Mouse (Mus musculus) heart, embryonic 10.5 days (tissue): ENCODE results near the gene Pcsk4. TPM values are rescaled to one million over a fixed set of nuclear protein-coding genes. Genes with fewer than 3 reads are reported as not detected.
A peak's percentile ranks its signal among the peaks of the same experiment; 100 is the strongest.
"Not testable (repeated sequence)": the region's sequence is repeated elsewhere in the genome, so short reads cannot be mapped to it uniquely, and the experiment has no call there.

Experiments used
- DNase-seq: peaks from one replicate; pipeline ENCODE4 v3.0.0-alpha.2; 2017; ENCODE audit warnings: low spot score
- H3K27ac ChIP-seq: fragments of 300-500 bp; sonication (generic); 2 replicates; pipeline ENCODE4 v1.5.1; 2016; ENCODE audit warnings: mild to moderate bottlenecking
- H3K27me3 ChIP-seq: fragments of 300-500 bp; sonication (generic); 2 replicates; pipeline ENCODE4 v1.6.1; 2016; ENCODE audit warnings: mild to moderate bottlenecking; ENCODE audit not compliant: poor library complexity, insufficient read depth, severe bottlenecking
- H3K36me3 ChIP-seq: fragments of 300-500 bp; sonication (generic); 2 replicates; pipeline ENCODE4 v1.6.1; 2016; ENCODE audit warnings: mild to moderate bottlenecking, moderate library complexity
- H3K4me1 ChIP-seq: fragments of 300-500 bp; sonication (generic); 2 replicates; pipeline ENCODE4 v1.6.1; 2016; ENCODE audit warnings: mild to moderate bottlenecking
- H3K4me3 ChIP-seq: fragments of 300-500 bp; sonication (generic); 2 replicates; pipeline ENCODE4 v1.5.1; 2016; ENCODE audit warnings: mild to moderate bottlenecking, moderate library complexity
- H3K9me3 ChIP-seq: fragments of 300-500 bp; sonication (generic); 2 replicates; pipeline ENCODE4 v1.6.1; 2016; ENCODE audit warnings: mild to moderate bottlenecking, moderate library complexity
- WGBS: fragments of 180-500 bp; shearing (Covaris S2); methylation state at CpG from one replicate; pipeline ENCODE4 v1.1.7; 2016; 5-methylcytosine and 5-hydroxymethylcytosine counted together
- polyA plus RNA-seq: library from polyadenylated mRNA; unstranded; fragments of >200 nt; fragmentation: Nextera tagmentation; extraction: Ambion mirVana; gene quantifications from 2 replicates; pipeline ENCODE4 v1.2.1, GENCODE M21; 2016

Gene Pcsk4
- polyA plus RNA-seq, 1 experiment from 2014 or later = 4.0 TPM

- no peaks in the 10 kb centered on the region for H3K9me3 ChIP-seq
- peaks cover 94% of the 10 kb centered on the region for H3K27me3 ChIP-seq
- H3K4me3 ChIP-seq = peak overlapping the region; percentile 44
- 7% methylated on average over 31 of the region's 31 CpGs for WGBS
- H3K36me3 ChIP-seq = no peaks in the 10 kb centered on the region
- H3K27ac ChIP-seq = no peak overlapping the region
- H3K4me1 ChIP-seq = peaks cover 19% of the 10 kb centered on the region
- no peak for DNase-seq
Measured at GRCm38 (mm10) chr10:80357994-80358639, 28.8 kb upstream of the Pcsk4 start.

GRCm38 (mm10) chr10:80357336-80357735, 28.0 kb upstream of the Pcsk4 start:
- Histone ChIP-seq H3K4me1 (peaks cover 26% of the 10 kb centered on the region), H3K27me3 (peaks cover 94% of the 10 kb centered on the region), H3K4me3 (no peak overlapping the region), H3K27ac (no peak overlapping the region), H3K36me3 (no peaks in the 10 kb centered on the region), H3K9me3 (no peaks in the 10 kb centered on the region)
- 34% methylated on average over 7 of the region's 7 CpGs for WGBS
- no peak for DNase-seq

DNA sequence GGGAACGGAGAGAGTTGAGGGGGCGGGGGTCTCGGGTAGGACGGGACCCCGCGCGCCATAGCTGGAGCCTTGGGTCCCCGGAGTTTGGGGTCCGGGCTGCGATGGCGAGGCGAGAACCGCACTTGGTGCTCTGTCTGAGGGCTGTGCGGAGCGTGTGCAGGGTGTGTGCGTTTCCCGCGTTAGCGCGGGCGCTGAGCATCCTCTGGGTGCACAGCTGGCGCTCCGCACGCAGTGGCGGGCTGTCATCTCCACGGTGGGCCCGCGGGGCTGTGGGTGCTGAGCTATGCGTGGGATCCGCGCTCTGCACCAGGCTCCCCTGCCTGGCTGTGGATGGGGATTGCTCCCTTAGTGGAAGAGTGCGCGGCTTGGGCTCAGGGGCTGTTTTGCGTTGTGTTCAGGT, 27.4 kb upstream of the Pcsk4 start:
- DNase-seq = no peak
- Histone ChIP-seq H3K27me3 (peaks cover 99% of the 10 kb centered on the region), H3K27ac (no peak overlapping the region), H3K36me3 (no peaks in the 10 kb centered on the region), H3K4me3 (peak overlapping the region; percentile 49), H3K4me1 (peaks cover 28% of the 10 kb centered on the region), H3K9me3 (no peaks in the 10 kb centered on the region)
- WGBS = 4% methylated on average over 34 of the region's 34 CpGs

GRCm38 (mm10) chr10:80356001-80356682, 26.8 kb upstream of the Pcsk4 start, which contains the start of gene Plk5:
Gene Plk5 (plus strand): TSS chr10:80356459.
- no peak for DNase-seq
- H3K4me1 ChIP-seq = peaks cover 28% of the 10 kb centered on the region
- no peaks in the 10 kb centered on the region for H3K9me3 ChIP-seq
- H3K36me3 ChIP-seq = no peaks in the 10 kb centered on the region
- H3K27ac ChIP-seq = no peak within 1 kb of the TSS
- peak within 1 kb of the TSS; percentile 49 for H3K4me3 ChIP-seq
- H3K27me3 ChIP-seq = peaks cover 99% of the 10 kb centered on the region
- 2% methylated on average over 52 of the region's 53 CpGs for WGBS

DNA sequence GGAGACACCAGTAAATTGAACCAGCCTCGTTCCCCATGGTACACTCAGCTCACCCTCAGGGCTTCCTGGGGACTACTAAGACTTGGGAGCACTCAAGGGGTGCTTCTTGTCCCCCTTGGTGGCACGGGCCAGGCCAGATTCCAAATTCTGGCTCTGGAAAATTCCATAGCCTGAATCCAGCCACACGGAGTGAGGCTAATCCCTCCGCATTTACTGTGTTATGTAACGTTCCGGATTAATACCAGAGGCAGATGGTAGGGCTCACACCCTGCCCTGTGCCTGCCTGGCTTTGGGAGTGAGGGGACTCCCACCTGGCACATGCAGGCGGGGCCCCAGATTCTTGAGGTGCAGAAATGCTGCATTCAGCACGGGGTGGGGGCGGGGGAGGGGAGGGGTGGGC, 26.1 kb upstream of the Pcsk4 start:
- 13% methylated on average over 9 of the region's 9 CpGs for WGBS
- no peak for DNase-seq
- peaks cover 29% of the 10 kb centered on the region for H3K4me1 ChIP-seq
- H3K9me3 ChIP-seq = no peaks in the 10 kb centered on the region
- H3K36me3 ChIP-seq = no peaks in the 10 kb centered on the region
- peaks cover 99% of the 10 kb centered on the region for H3K27me3 ChIP-seq
- no peak overlapping the region for H3K27ac ChIP-seq
- no peak overlapping the region for H3K4me3 ChIP-seq

DNA sequence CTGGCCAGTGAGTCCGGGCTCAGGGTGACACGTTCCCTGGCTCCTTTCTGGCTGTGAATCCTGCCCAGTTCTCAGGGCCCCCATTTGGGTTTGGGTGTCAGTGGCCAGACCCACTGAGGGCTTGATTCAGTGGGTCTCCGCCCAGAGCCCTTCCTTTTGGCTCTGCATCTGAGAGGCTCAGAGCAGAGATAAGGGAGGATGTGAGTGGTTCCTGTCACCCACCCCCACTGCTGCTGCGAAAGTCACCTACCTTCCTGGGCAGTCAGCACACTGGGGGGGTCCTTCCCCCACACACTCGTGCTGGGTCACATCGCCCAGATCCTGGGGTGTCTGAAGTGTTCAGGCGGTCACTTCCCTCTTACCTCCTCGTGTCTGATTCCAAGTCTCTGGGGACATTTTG, 23.4 kb upstream of the Pcsk4 start:
- WGBS = 41% methylated on average over 8 of the region's 8 CpGs
- H3K27me3 ChIP-seq = peaks cover 99% of the 10 kb centered on the region
- H3K4me3 ChIP-seq = no peak overlapping the region
- peaks cover 43% of the 10 kb centered on the region for H3K4me1 ChIP-seq
- H3K36me3 ChIP-seq = no peaks in the 10 kb centered on the region
- DNase-seq = no peak
- no peaks in the 10 kb centered on the region for H3K9me3 ChIP-seq
- H3K27ac ChIP-seq = no peak overlapping the region

DNA sequence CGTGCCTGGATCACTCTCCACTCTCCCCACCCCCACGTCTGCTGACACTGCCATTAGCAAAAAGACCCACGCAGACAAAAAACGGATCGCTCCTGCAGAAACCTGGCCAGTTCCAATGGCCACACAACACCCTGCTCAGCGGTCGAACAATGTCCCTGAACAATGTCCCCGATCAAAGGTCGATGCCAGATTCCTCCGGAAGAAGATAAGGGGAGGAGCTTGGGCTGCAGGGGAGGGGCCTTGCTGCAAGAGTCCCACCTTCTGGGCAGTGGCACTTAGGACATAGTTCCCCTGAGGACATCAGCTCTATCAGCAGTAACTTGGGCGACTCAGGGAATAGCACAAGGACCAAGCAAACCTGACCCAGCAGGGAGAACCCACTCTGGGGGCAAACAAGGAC, 22.6 kb upstream of the Pcsk4 start:
- Histone ChIP-seq H3K4me3 (no peak overlapping the region), H3K27ac (no peak overlapping the region), H3K36me3 (no peaks in the 10 kb centered on the region), H3K27me3 (peaks cover 99% of the 10 kb centered on the region), H3K4me1 (peaks cover 43% of the 10 kb centered on the region), H3K9me3 (no peaks in the 10 kb centered on the region)
- DNase-seq = no peak
- 26% methylated on average over 11 of the region's 11 CpGs for WGBS

GRCm38 (mm10) chr10:80350292-80350691, 21.0 kb upstream of the Pcsk4 start:
- WGBS = 5% methylated on average over 7 of the region's 7 CpGs
- Histone ChIP-seq H3K9me3 (no peaks in the 10 kb centered on the region), H3K36me3 (no peaks in the 10 kb centered on the region), H3K4me3 (no peak overlapping the region), H3K4me1 (peaks cover 37% of the 10 kb centered on the region), H3K27ac (no peak overlapping the region), H3K27me3 (peaks cover 99% of the 10 kb centered on the region)
- DNase-seq = peak; percentile 92

GRCm38 (mm10) chr10:80348981-80349380, 19.7 kb upstream of the Pcsk4 start:
- peaks cover 100% of the 10 kb centered on the region for H3K27me3 ChIP-seq
- peak overlapping the region; percentile 17 for H3K27ac ChIP-seq
- H3K36me3 ChIP-seq = no peaks in the 10 kb centered on the region
- no peaks in the 10 kb centered on the region for H3K9me3 ChIP-seq
- peak overlapping the region; percentile 55 for H3K4me3 ChIP-seq
- no peak for DNase-seq
- WGBS = 15% methylated on average over 26 of the region's 26 CpGs
- H3K4me1 ChIP-seq = peaks cover 49% of the 10 kb centered on the region

GRCm38 (mm10) chr10:80348244-80348781, 19.0 kb upstream of the Pcsk4 start, which contains the start of gene Adamtsl5:
Gene Adamtsl5 (minus strand): TSS chr10:80348412.
- Histone ChIP-seq H3K9me3 (no peaks in the 10 kb centered on the region), H3K4me3 (peak within 1 kb of the TSS; percentile 55), H3K4me1 (peaks cover 56% of the 10 kb centered on the region), H3K36me3 (no peaks in the 10 kb centered on the region), H3K27me3 (peaks cover 100% of the 10 kb centered on the region), H3K27ac (peak within 1 kb of the TSS; percentile 17)
- WGBS = 1% methylated on average over 42 of the region's 42 CpGs
- DNase-seq = peak; percentile 85

- WGBS = 9% methylated on average over 17 of the region's 17 CpGs
- DNase-seq = no peak
- Histone ChIP-seq H3K36me3 (no peaks in the 10 kb centered on the region), H3K4me1 (peaks cover 59% of the 10 kb centered on the region), H3K4me3 (peak overlapping the region; percentile 55), H3K27ac (no peak overlapping the region), H3K27me3 (peaks cover 100% of the 10 kb centered on the region), H3K9me3 (no peaks in the 10 kb centered on the region)
Measured at GRCm38 (mm10) chr10:80347514-80347967, 18.2 kb upstream of the Pcsk4 start.

- 75% methylated on average over 6 of the region's 6 CpGs for WGBS
- not testable (repeated sequence) for H3K4me3 ChIP-seq, H3K9me3 ChIP-seq, DNase-seq, H3K36me3 ChIP-seq, H3K27ac ChIP-seq
- Histone ChIP-seq H3K27me3 (peaks cover 100% of the 10 kb centered on the region), H3K4me1 (peaks cover 71% of the 10 kb centered on the region)
Measured at GRCm38 (mm10) chr10:80345929-80346328, 16.6 kb upstream of the Pcsk4 start.

- Histone ChIP-seq H3K4me3 (peak overlapping the region; percentile 15; the same call in 1 of the 2 replicates), H3K36me3 (no peaks in the 10 kb centered on the region), H3K4me1 (peaks cover 72% of the 10 kb centered on the region), H3K27ac (0 out of 2 replicates have a peak overlapping the region, but pooled peaks have one; percentile 13), H3K9me3 (no peaks in the 10 kb centered on the region), H3K27me3 (peaks cover 100% of the 10 kb centered on the region)
- WGBS = 2% methylated on average over 15 of the region's 16 CpGs
- DNase-seq = no peak
Measured at GRCm38 (mm10) chr10:80345122-80345521, 15.8 kb upstream of the Pcsk4 start.
